Mouse (Mus musculus): ENCODE results near the gene Gm20388. TPM values are rescaled to one million over a fixed set of nuclear protein-coding genes. Genes with fewer than 3 reads are reported as not detected.
"Not testable (repeated sequence)": the region's sequence is repeated elsewhere in the genome, so short reads cannot be mapped to it uniquely, and the experiment has no call there.

Gm20388 gene
- total RNA-seq, 2 experiments from 2014 or later: 6.8 to 7.8 TPM

DNA sequence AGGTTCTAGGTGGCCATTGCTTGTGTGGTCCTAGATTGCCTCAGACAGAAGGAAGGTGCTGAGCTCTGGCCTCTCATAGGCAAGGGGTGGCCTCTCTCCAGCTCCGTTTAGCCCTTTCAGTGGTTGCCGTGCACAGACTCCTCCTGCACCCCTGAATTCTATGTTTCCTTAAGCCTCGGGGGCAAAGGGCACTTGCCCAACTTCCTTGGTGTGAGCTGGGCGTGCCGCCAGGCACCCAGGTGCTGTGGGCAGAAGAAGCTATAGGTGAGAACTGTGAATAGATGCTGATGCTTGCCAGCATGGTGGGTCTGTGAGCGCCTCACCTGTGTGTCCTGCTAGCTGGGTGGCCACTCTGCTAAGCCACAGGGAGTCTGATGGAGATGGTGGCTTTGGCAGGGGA lies 456.2 kb downstream of the Gm20388 start:
- intact Hi-C loops (cut with DNase I): no loop called here

DNA sequence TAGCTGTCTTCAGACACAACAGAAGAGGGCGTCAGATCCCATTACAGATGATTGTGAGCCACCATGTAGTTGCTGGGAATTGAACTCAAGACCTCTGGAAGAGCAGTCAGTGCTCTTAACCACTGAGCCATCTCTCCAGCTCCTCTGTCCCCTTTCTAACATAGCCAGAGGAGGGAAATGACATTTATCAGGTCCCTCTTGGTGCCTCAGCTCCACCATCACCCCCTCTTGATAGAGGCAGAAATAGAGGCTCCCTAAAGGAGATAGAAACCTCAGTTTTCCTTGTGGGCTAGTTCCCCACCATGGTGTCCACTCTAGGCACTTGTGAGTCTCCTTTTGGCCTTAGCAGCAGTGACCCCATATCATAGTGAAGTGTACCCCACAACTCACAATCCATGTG lies 457.6 kb downstream of the Gm20388 start:
- intact Hi-C loops (cut with DNase I): not testable (repeated sequence)

More for the DNA sequence above, 456.2 kb downstream of the Gm20388 start:
- DNase-seq: no peak

DNA sequence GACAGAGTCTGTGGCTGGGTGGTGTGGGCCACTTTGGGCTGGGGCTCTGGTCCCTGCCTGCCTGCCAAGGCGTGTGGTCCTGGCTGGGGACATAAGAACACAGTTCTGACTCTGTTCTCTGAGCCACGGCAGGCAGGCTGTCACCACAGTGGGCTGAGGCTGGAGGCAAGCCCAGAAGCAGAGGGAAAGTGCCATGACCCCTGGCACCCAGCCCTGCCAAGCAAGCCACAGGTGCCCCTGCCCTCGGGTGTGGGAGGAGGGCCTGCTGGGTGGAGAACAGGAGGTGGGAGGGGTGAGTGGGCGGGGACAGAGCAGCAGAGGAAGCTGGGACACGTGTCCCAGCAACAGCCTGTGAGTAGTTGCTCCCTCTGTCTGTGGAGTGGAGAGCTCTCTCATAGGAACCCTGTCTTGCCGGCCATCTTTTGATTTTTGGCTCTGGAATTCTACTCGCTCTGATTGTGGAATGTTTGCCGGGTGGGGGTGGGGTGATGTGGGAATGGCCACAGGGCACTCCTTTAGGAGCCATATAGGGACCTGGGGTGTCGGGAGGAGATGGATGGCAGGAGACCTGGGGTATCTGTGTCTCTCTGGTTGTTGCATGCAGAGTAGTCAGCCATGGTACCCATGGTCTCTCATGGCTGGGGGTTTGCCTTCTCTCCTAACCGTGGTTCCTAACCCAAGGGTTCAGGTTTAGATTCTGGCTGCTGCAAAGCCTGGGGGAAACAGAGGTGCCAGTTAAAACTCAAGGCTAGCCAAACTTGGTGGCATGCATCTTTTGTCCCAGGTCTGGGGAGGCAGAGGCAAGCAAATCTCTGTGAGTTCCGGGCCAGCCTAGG lies 458.4 kb downstream of the Gm20388 start:
- intact Hi-C loops (cut with DNase I): no loop called here

More for the DNA sequence above, 457.6 kb downstream of the Gm20388 start:
- DNase-seq: not testable (repeated sequence)

DNA sequence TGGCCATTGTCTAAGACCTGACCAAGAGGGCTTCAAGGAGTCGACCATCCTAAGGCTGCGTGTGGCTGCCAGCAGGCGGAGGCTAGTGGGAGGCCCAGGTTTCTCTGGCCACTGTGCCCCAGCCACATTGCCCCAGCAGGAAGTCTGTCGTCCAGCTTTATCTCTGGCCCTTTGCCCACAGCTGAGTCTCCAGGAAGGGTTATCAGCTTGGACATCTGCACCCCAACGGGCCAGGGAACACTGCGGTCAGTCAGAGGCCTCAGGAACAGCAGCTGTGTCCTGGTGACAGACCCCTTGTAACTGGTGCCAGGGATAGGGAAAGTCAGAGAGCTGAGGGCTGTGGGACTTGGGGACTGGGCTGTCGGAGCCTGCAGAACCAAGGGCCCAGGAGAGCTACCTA lies 459.3 kb downstream of the Gm20388 start:
- intact Hi-C loops (cut with DNase I): no loop called here
- DNase-seq: no peak

More for the DNA sequence above, 458.4 kb downstream of the Gm20388 start:
- DNase-seq: peak; percentile 76 to 85

DNA sequence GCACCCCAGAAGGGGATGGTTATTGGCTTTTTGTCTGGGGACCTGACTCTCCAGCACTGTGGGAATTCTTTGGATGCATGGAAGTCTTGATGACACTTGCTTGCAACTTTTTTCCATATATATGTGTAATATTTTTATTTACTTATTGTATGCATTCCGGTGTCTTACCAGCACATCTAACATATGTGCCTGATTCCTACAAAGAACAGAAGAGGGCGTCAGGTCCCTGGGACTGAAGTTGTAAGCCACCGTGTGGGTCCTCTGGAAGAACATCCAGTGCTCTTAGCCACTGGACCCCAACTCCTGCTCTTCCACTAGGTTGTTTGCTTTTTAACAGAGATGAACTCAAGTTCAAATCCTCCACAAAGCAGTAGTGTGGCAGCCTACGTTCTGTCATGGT lies 459.8 kb downstream of the Gm20388 start:
- intact Hi-C loops (cut with DNase I): no loop called here
- no peak for DNase-seq

DNA sequence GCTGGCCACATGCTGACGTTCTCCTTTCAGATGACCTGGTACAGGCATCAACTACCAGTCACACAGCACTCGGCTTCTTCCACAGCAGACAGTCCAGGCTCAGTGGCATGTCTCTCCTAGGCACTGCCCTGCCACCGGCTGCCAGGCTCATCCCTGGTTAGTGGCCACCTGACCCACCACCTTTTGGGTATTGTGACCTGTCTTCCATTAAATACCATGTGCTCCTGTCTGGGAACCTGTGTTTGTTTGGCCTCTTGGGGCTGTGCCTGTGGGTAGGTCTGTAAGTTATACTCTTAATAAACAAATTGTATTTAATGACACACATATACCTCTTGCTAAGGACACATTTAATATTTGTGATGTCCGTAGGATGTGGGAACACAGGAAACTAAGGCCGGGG lies 460.5 kb downstream of the Gm20388 start:
- intact Hi-C loops (cut with DNase I): no loop called here
- no peak for DNase-seq

DNA sequence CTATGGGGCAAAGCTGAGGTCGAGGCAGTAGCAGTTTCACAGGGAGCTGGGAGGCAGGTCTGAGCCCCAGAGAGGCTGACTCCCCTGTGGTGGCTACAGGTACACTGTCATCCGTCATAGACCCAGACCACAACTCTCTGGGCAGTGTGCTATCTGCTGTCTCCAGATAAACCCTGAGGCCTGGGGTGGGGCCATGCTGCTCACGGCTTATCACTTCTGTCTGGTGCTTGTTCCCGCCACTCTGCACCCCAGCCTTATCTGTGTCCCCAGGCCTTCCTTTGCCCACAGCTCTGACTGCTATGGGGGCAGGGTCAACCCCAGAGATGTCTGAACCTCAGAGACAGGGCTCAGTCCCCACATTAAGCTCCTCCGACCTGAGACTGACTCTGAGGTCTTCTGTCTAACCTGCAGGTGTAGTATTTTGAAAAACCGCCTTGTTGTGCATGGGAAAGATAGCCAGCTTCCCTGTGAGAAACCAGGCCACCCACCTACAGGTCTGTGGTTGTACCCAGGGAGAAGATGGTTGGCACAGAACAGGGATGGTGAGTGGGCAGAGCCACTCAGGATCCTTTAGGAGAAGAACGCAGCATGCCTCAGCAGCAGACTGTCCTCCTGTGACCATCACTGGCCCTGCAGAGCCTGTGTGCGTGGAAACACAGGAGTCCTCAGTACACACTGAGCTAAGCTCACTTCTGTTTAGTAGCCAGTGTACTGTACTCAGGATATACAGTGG lies 461.2 kb downstream of the Gm20388 start:
- intact Hi-C loops (cut with DNase I): no loop called here

DNA sequence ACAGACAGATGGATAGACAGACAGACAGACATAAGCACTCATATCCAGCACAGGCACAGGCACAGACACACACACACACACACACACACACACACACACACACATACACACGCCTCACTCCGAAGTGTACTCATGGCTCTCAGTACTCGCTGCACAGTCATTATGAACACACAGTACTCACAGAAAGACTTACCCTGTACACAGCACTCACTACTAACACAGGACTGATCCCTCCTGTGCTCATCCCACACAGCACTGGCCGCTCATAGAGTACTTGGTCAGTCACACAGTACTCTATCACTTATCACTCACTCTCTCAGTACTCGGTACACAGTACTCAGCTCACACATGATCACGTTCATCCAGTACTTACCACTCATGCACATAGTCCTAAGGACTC lies 462.0 kb downstream of the Gm20388 start:
- intact Hi-C loops (cut with DNase I): no loop called here
- no peak for DNase-seq

More for the DNA sequence above, 461.2 kb downstream of the Gm20388 start:
- no peak for DNase-seq

DNA sequence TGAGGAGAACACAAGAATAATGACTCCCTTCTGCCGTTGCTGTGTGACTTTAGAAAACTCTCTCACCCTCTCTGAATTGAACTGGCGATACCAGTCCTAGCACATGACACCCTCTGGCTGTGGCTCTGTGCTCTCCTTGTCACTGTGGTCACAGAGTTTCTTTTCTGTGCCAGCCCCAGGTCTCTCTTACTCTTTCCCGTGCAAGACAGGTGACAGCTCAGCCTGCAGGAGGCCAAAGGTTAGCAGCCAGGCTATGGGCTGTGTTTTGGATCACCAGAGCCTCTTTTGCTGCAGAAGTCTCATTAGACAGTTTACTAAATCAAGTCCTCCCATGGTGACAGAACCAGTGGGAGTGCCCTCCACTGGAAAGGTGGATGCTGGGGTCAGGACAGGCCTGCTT lies 463.0 kb downstream of the Gm20388 start:
- DNase-seq: no peak
- intact Hi-C loops (cut with DNase I): no loop called here

DNA sequence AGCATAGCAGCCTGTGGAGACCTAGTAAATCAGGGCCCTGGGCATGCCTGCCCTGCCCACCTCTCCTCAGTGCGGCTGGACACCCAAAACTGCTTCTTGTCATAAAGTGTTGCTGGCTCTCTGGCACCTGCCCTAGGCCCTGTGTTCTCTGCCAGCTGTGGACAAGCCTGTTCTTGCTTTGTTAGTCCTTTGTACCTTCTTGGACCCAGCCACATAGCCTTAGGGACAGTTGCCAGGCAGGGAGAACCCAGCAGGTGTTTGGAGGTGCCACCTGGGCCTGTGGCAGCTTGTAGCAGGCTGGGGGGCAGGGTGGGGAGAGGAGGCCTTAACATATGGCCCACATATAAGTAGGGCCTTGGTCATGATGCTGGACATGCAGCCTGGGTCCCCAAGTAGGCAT lies 463.4 kb downstream of the Gm20388 start:
- no peak for DNase-seq
- intact Hi-C loops (cut with DNase I): no loop called here

DNA sequence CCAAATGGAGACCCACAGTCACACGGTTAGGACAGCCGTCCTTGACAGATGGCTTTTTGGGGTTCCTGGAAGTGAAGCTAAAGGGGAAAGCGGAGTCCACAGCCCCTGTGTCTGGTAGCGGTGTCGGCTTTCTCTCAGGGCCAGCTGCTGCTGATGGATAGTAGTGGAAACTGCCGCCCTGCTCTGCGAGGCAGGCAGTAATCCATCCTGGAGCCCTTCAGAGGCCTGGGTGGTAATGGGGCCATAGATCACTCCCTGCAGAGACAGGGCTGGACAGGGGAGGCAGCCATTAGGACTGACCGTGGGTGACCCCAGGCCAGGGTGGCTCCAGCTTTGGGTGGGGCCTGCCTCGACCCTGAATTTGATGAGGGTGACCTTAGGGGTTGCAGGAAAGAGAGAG lies 463.9 kb downstream of the Gm20388 start:
- no peak for DNase-seq
- intact Hi-C loops (cut with DNase I): no loop called here

DNA sequence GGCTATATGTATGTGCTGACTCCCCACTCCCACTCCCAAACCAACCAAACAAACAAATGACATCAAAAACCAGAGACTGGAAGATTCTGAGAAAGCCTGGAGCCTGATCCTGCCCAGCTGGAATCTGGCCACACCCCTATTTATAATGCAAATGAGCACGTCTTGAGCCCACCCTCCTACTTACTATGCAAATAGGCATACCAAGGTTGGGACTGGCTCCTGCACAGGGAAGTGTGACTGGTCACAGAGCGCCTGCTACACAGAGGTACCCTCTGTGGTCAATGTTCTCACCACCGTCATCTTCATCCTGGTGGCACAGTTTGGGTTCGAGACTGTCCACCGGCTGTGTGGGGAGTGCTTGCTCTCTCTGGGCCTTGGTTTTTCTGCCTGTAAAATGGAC lies 464.5 kb downstream of the Gm20388 start:
- DNase-seq: no peak
- intact Hi-C loops (cut with DNase I): no loop called here

DNA sequence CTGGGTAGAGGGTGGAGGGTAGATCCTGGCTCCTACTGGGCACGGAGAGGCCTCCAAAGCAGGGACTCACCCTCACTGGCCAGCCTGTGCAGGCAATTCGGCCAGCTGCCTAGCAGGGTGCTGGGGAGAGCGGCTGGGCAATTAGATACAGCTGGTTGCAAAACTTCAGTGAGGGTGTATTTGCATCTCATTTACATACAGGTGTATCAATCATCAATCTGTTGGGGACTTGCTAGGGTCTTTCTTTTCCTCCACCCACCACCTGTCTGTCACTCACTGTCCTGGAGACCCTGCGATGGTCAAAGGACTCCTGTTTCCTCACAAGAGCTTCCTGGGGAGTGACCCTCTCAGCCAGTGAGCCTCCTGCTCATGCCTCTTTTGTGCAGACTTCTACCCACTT lies 465.6 kb downstream of the Gm20388 start:
- intact Hi-C loops (cut with DNase I): no loop called here
- DNase-seq: no peak

DNA sequence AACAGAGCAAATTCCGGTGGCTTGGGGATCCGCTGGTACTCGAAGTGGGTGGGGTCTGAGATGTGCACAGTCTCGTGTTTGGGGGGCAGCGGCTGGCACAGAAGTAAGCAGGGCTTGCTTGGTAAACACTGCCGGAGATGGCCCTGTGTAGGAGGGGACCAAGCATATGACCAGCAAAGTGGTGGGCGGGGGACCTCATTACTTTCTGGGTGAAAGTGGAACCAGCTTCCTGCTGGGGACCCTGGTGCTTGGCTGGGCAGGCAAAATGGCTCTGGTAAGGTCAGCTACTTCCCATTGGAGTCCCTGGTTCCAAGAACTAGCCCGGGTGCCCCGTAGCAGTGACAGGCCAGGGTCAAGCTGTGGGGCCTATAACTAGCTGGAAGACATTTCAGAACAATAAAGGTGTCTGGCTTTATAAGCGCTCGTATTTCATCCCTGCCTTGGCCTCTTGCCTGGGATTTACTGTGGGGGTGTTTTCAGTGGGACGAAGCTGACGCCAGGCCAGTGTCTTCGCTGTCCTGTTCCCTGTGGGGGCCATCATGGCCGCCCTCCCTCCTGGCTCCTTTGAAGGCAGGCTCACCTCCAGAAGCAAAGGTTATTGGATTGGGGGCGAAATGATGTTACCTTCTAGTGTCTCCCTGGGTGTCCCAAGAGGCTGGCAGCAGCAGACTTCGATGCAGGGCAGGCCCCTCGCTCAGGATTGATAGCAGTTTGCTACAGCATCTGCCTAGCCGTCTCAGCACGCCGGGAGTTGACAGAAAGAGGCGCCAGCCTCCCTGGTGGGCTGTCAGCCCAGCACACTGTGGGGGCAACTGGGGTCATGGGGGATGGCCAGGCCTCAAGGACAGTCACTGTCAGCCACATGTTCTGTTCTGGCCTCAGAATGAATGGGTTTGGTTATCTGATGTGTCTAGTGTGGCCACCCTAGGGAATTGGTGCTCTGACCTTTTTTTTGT lies 466.5 kb downstream of the Gm20388 start:
- no peak for DNase-seq
- intact Hi-C loops (cut with DNase I): no loop called here

DNA sequence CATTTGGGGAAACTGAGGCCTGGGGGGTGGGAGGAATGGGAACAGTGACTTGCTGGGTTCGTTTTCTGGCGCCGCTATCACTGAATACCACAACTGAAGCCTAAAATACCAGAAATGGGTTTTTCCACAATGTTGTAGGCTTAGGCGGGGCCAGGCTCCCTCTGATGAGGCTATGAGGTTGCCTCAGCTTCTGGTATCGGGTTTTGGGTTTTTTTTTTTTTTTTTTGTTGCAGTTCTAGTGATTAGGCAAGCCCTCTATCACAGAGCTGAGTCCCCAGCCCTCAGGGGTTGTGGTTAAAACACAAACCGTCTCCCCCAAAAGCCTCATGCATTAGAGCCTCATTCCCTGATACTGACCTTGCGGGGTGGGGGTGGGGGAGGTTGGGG lies 467.2 kb downstream of the Gm20388 start:
- intact Hi-C loops (cut with DNase I): no loop called here
- DNase-seq: no peak

DNA sequence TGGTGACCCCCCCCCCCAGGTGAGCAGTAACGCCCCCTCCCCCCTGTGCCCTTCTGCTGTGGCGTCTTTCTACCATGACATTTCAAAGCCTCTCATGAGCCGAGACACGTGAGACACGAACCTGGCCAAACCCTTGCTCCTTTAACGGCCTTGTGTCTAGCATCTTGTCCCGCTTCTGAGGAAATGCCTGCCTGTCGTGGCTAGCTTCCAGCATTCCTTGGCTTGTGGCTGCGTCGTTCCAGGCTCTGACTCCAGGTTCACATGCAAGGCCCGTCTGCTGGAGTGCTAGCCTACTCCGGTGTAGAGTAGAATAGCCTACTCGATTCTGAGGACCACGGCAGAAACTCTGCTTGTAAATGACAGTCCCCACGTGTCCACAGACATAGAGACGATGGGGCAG lies 467.7 kb downstream of the Gm20388 start:
- intact Hi-C loops (cut with DNase I): no loop called here
- peak; percentile 63 to 70 for DNase-seq

DNA sequence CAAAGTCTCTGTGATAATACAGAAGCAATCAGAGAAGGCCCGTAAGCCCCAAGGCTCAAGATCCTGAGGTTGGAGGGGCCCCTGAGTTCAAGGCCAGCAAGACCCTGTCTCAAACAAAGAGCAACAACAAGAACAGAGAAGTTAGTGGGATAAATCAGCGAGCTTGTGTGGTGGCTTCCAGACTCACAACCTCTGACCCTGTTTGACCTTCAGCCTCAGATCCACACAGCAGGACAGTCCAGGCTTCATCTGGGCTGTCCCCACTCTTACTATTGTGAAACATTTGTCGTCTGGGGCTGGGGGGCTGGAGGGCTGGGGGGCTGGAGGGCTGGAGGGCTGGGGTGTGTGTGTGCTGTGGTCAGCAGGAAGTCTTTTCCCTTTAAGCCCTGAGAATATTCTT lies 468.4 kb downstream of the Gm20388 start:
- DNase-seq: no peak
- intact Hi-C loops (cut with DNase I): no loop called here

DNA sequence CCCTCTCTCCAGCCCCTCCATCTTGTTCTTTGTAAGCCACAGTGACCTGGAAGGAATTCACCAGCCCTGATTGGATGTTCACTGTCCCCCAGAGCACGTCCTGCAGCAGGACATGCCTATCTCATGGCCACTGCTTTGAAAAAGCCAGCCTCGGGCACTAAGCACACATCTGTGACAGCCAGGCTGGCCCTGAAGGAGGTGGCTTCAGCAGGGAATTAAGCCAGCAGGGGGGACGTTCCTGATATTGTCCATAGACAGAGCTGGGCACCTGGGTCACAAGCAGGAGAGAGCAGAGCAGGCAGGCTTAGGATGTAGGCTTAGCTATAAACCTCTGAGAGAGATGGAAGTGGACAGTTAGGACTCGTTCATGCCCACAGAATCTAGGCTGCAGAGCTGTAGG lies 471.2 kb downstream of the Gm20388 start:
- intact Hi-C loops (cut with DNase I): no loop called here
- DNase-seq: no peak

DNA sequence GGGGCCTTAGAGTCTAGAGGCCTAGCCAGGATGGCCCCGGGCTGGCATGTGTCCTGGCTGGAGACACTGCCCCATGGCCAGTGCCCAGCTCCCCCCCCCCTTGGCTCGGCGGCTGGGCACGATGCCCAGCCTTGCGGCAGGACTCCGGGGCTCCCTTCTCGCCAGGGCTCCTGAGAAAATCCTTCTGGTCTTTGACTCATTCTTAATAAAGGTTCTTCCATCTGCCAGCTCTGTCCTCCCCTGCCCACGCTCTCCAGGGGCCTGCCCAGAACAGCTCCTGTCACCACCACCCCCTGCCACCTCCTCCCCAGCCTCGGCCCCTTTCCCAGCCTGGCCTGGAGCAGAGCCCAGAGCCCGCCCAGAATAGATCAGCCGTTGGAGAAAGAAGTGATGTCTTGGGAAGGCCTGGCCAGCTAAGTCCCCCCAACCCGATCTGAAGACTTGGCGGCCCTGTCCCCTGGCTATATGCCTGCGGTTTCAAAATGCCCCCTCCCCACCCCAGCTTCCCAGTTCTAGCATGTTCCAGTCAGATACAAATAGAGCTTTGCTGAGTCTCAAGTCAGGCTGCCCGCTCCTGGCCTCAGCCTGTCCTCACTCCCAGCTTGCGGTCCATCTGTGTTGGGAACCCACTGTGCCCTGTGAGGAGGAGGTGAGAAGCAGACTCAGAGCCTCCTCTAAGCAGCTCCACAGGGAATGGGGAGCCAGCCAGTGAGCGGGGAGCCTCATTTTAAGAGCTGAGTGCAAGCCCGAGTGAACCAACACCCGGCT lies 472.0 kb downstream of the Gm20388 start:
- DNase-seq: peak; percentile 83 to 86
- intact Hi-C loops (cut with DNase I): no loop called here

DNA sequence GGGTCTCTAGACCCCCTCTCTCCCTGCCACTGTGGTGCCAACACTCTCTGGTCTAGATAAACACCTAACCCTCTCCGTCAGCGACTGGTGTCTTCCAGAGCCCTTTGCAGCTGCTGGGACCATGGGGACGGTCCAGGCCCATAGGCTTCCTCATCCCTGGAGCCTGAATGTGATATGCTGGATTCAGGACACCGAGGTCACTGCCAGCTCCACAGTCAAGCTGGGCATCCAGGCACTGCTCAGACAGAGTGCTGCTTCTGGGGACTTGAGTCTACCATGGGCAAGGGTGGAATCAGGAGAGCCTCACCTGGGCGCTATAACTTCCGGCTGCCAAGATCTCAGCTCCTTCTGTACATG lies 472.5 kb downstream of the Gm20388 start:
- intact Hi-C loops (cut with DNase I): no loop called here
- no peak for DNase-seq
